Mouse (Mus musculus) forebrain, embryonic 16.5 days (tissue): ENCODE results near the gene Wscd1. TPM values are rescaled to one million over a fixed set of nuclear protein-coding genes. Genes with fewer than 3 reads are reported as not detected.

ENCODE experiments used
- ATAC-seq: fragments of 200-750 bp; cut with Nextera tagmentation; 2 replicates; pipeline ENCODE4 v1.8.0; 2017; ENCODE audit warnings: mild to moderate bottlenecking, moderate library complexity
- H3K27ac ChIP-seq: fragments of 300-500 bp; sonication (generic); 2 replicates; pipeline ENCODE4 v1.5.1; 2014; ENCODE audit warnings: low read length, control low read depth
- H3K27me3 ChIP-seq: fragments of 300-500 bp; sonication (generic); replicated peaks from 2 replicates; pipeline ENCODE4 v1.6.1; 2014; ENCODE audit warnings: low read length; ENCODE audit not compliant: control insufficient read depth, insufficient read depth
- H3K36me3 ChIP-seq: fragments of 300-500 bp; sonication (generic); 2 replicates; pipeline ENCODE4 v1.6.1; 2014; ENCODE audit not compliant: control insufficient read depth, insufficient read depth
- H3K4me1 ChIP-seq: fragments of 300-500 bp; sonication (generic); replicated peaks from 2 replicates; pipeline ENCODE4 v1.6.1; 2014; ENCODE audit warnings: low read length; ENCODE audit not compliant: control insufficient read depth, insufficient read depth
- H3K4me2 ChIP-seq: fragments of 300-500 bp; sonication (generic); 2 replicates; pipeline ENCODE4 v1.6.1; 2014; ENCODE audit warnings: mild to moderate bottlenecking, low read length, control low read depth
- H3K4me3 ChIP-seq: fragments of 300-500 bp; sonication (generic); replicated peaks from 2 replicates; pipeline ENCODE4 v1.5.1; 2014; ENCODE audit warnings: mild to moderate bottlenecking, low read length, control low read depth
- H3K9ac ChIP-seq: fragments of 300-500 bp; sonication (generic); replicated peaks from 2 replicates; pipeline ENCODE4 v1.6.1; 2014; ENCODE audit warnings: low read depth, low read length, control low read depth
- H3K9me3 ChIP-seq: fragments of 300-500 bp; sonication (generic); 2 replicates; pipeline ENCODE4 v1.6.1; 2016; ENCODE audit warnings: low read length; ENCODE audit not compliant: control insufficient read depth
- WGBS: fragments of 180-500 bp; shearing (Covaris S2); extraction: QIAGEN DNeasy Blood & Tissue Kit; methylation state at CpG from one replicate; pipeline ENCODE4 v1.1.7; 2014; 5-methylcytosine and 5-hydroxymethylcytosine counted together
- polyA plus RNA-seq: library from polyadenylated mRNA; unstranded; fragments of >200 nt; fragmentation: Nextera tagmentation; extraction: Ambion mirVana; gene quantifications from 2 replicates; pipeline ENCODE4 v1.2.1, GENCODE M21; 2015

Gene Wscd1
- polyA plus RNA-seq, 1 experiment from 2014 or later: 59.4 TPM

- Histone ChIP-seq H3K4me2 (no peak overlapping the region), H3K4me3 (no peak overlapping the region), H3K9ac (no peak overlapping the region), H3K4me1 (peaks cover 18% of the 10 kb centered on the region), H3K36me3 (peaks cover 3% of the 10 kb centered on the region; the same call in 1 of the 2 replicates), H3K9me3 (no peaks in the 10 kb centered on the region), H3K27ac (no peak overlapping the region), H3K27me3 (no peaks in the 10 kb centered on the region)
- WGBS: 51% methylated on average over 16 of the region's 16 CpGs
- ATAC-seq: no peak
Observed at GRCm38 (mm10) chr11:71773986-71774767, 24.5 kb downstream of the Wscd1 start.

- H3K27ac ChIP-seq: no peak overlapping the region
- H3K9me3 ChIP-seq: no peaks in the 10 kb centered on the region
- no peak for ATAC-seq
- no peak overlapping the region for H3K4me3 ChIP-seq
- peaks cover 25% of the 10 kb centered on the region for H3K4me1 ChIP-seq
- WGBS: 84% methylated on average over 6 of the region's 6 CpGs
- H3K9ac ChIP-seq: no peak overlapping the region
- H3K36me3 ChIP-seq: peaks cover 3% of the 10 kb centered on the region; the same call in 1 of the 2 replicates
- no peak overlapping the region for H3K4me2 ChIP-seq
- H3K27me3 ChIP-seq: no peaks in the 10 kb centered on the region
Observed at GRCm38 (mm10) chr11:71775056-71775455, 25.3 kb downstream of the Wscd1 start.

- no peak overlapping the region for H3K9ac ChIP-seq
- no peaks in the 10 kb centered on the region for H3K9me3 ChIP-seq
- H3K4me3 ChIP-seq: no peak overlapping the region
- H3K27ac ChIP-seq: 0 out of 2 replicates have a peak overlapping the region, but pooled peaks have one; percentile 16
- peaks cover 3% of the 10 kb centered on the region; the same call in 1 of the 2 replicates for H3K36me3 ChIP-seq
- H3K4me2 ChIP-seq: no peak overlapping the region
- ATAC-seq: peak; percentile 43; the same call in 1 of the 2 replicates
- 58% methylated on average over 10 of the region's 10 CpGs for whole genome bisulfite sequencing
- no peaks in the 10 kb centered on the region for H3K27me3 ChIP-seq
- H3K4me1 ChIP-seq: peaks cover 9% of the 10 kb centered on the region
Observed at GRCm38 (mm10) chr11:71779642-71780041, 29.9 kb downstream of the Wscd1 start.

GRCm38 (mm10) chr11:71781737-71782354 lies 32.1 kb downstream of the Wscd1 start:
- Histone ChIP-seq H3K4me2 (no peak overlapping the region), H3K4me1 (peaks cover 8% of the 10 kb centered on the region), H3K36me3 (peaks cover under 1% of the 10 kb centered on the region; the same call in 1 of the 2 replicates), H3K27ac (no peak overlapping the region), H3K4me3 (no peak overlapping the region), H3K9ac (no peak overlapping the region), H3K9me3 (no peaks in the 10 kb centered on the region), H3K27me3 (no peaks in the 10 kb centered on the region)
- ATAC-seq: no peak
- WGBS: 86% methylated on average over 13 of the region's 13 CpGs

- WGBS: 87% methylated on average over 4 of the region's 4 CpGs
- Histone ChIP-seq H3K4me1 (no peaks in the 10 kb centered on the region), H3K9ac (no peak overlapping the region), H3K27ac (no peak overlapping the region), H3K4me3 (no peak overlapping the region), H3K36me3 (no peaks in the 10 kb centered on the region), H3K4me2 (no peak overlapping the region), H3K9me3 (no peaks in the 10 kb centered on the region), H3K27me3 (no peaks in the 10 kb centered on the region)
- no peak for ATAC-seq
Observed at GRCm38 (mm10) chr11:71785499-71785898, 35.8 kb downstream of the Wscd1 start.

- Histone ChIP-seq H3K4me3 (no peak overlapping the region), H3K36me3 (no peaks in the 10 kb centered on the region), H3K4me2 (no peak overlapping the region), H3K27me3 (no peaks in the 10 kb centered on the region), H3K27ac (no peak overlapping the region), H3K4me1 (no peaks in the 10 kb centered on the region), H3K9me3 (no peaks in the 10 kb centered on the region), H3K9ac (no peak overlapping the region)
- WGBS: 91% methylated on average over 4 of the region's 4 CpGs
- ATAC-seq: no peak
Observed at GRCm38 (mm10) chr11:71788209-71788608, 38.5 kb downstream of the Wscd1 start.

- no peaks in the 10 kb centered on the region for H3K36me3 ChIP-seq
- no peak overlapping the region for H3K4me2 ChIP-seq
- 93% methylated on average over 3 of the region's 3 CpGs for WGBS
- ATAC-seq: no peak
- H3K9ac ChIP-seq: no peak overlapping the region
- no peak overlapping the region for H3K4me3 ChIP-seq
- H3K27ac ChIP-seq: no peak overlapping the region
- no peaks in the 10 kb centered on the region for H3K9me3 ChIP-seq
- H3K4me1 ChIP-seq: no peaks in the 10 kb centered on the region
- no peaks in the 10 kb centered on the region for H3K27me3 ChIP-seq
Observed at GRCm38 (mm10) chr11:71790227-71790626, 40.5 kb downstream of the Wscd1 start.

GRCm38 (mm10) chr11:71799206-71799605 lies 49.5 kb downstream of the Wscd1 start:
- ATAC-seq: no peak

GRCm38 (mm10) chr11:71808521-71808920 lies 58.8 kb downstream of the Wscd1 start:
- Histone ChIP-seq H3K27me3 (no peaks in the 10 kb centered on the region), H3K4me3 (no peak overlapping the region), H3K36me3 (no peaks in the 10 kb centered on the region), H3K9ac (no peak overlapping the region), H3K4me1 (no peaks in the 10 kb centered on the region), H3K4me2 (no peak overlapping the region), H3K27ac (no peak overlapping the region), H3K9me3 (no peaks in the 10 kb centered on the region)
- ATAC-seq: no peak
- 84% methylated on average over 2 of the region's 2 CpGs for WGBS

More at GRCm38 (mm10) chr11:71799206-71799605, 49.5 kb downstream of the Wscd1 start:
- 71% methylated on average over 4 of the region's 4 CpGs for WGBS
- H3K4me2 ChIP-seq: no peak overlapping the region
- no peaks in the 10 kb centered on the region for H3K4me1 ChIP-seq
- H3K27me3 ChIP-seq: no peaks in the 10 kb centered on the region
- H3K9me3 ChIP-seq: no peaks in the 10 kb centered on the region
- H3K9ac ChIP-seq: no peak overlapping the region
- no peak overlapping the region for H3K4me3 ChIP-seq
- H3K27ac ChIP-seq: no peak overlapping the region
- no peaks in the 10 kb centered on the region for H3K36me3 ChIP-seq
